Mouse (Mus musculus) gastrocnemius, postnatal 25 days (tissue): Measurements from ENCODE around the gene Dars2. TPM values are rescaled to one million over a fixed set of nuclear protein-coding genes. Genes with fewer than 3 reads are reported as not detected.

Experiments
- DNase-seq: peaks from one replicate; pipeline ENCODE4 v3.0.0; 2022
- long read RNA-seq, 2 experiments: library from polyadenylated mRNA; stranded (forward); transcript quantifications; one replicate each; pipeline ENCODE4 v2.0.0; 2021
- total RNA-seq, 2 experiments: library from RNA; stranded (reverse); gene quantifications; 1 replicate in 1 of 2; 2 replicates in 1 of 2; pipeline ENCODE4 v1.2.3; 2021

Gene Dars2
- total RNA-seq, result 10 to 100 TPM; 11.0 to 11.4 TPM
- long read RNA-seq, experiment 1, transcript Dars2-201 (17 exons, 3,619 nt), result major isoform, 11 of 17 reads
- long read RNA-seq, experiment 1, partial matches to known transcripts, result 1 of 17 reads
- long read RNA-seq, experiment 1, other reads (novel, unspliced or antisense), result 5 of 17 reads
- long read RNA-seq, experiment 2, transcript Dars2-201 (17 exons, 3,619 nt), result major isoform, 16 of 22 reads
- long read RNA-seq, experiment 2, partial matches to known transcripts, result 0 of 22 reads
- long read RNA-seq, experiment 2, other reads (novel, unspliced or antisense), result 5 of 22 reads

DNA sequence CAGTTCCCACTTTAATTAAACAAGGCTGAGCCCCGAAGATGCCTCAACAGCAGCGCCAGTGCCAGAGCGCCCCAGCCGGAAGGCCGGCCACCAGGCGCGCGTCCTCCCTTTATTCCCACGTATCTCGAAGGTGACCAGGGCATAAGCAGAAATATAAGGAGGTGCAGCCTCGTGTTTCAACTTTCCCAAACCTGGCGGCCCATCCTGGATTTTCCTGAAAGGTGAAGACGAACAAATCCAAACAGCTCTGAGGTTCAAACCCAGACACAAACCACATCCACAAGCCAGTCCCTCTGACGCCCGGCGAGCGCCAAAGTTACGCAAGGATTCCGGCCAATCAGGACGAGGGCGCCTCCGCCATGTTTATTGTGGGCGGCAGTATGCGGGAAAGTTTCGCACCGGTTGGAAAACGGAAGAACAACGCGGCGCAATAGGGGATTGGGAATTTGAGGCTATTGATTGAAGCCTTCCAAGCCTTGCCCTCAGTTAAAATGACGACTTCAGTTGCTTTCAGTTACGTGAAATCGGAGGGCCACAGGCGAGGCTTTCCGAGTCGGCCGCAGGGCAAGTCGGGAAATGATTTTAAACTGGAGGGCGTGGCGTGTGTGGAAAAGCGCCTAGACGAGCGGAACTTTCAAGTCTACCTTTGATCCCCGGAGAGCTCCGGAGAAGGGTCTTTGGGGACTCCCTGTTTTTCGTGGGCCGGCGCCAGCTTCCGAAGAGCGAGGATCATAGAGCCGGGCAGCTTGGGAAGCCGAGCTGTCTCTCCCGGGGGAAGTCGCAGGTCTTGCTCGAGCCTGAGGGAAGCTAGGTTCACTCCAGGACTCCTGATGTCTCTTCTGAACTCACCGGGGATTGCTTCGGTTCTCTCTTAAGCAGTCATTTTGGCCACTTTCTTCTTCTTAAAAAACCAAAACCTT is at the start of gene Dars2, which contains the start of gene Cenpl:
Gene Dars2, minus strand, starts transcription at position 307 of the 920 bp plus-strand sequence.
Gene Cenpl, plus strand, starts transcription at position 362 of the 920 bp plus-strand sequence.
- DNase-seq, result peak; percentile 94

GRCm38 (mm10) chr1:161114591-161114990 is 44.1 kb upstream of the Dars2 start:
- DNase-seq, result no peak

- DNase-seq, result no peak
Measured at GRCm38 (mm10) chr1:161109216-161109615, 38.8 kb upstream of the Dars2 start.

- DNase-seq, result no peak
Measured at GRCm38 (mm10) chr1:161103842-161104241, 33.4 kb upstream of the Dars2 start.

DNA sequence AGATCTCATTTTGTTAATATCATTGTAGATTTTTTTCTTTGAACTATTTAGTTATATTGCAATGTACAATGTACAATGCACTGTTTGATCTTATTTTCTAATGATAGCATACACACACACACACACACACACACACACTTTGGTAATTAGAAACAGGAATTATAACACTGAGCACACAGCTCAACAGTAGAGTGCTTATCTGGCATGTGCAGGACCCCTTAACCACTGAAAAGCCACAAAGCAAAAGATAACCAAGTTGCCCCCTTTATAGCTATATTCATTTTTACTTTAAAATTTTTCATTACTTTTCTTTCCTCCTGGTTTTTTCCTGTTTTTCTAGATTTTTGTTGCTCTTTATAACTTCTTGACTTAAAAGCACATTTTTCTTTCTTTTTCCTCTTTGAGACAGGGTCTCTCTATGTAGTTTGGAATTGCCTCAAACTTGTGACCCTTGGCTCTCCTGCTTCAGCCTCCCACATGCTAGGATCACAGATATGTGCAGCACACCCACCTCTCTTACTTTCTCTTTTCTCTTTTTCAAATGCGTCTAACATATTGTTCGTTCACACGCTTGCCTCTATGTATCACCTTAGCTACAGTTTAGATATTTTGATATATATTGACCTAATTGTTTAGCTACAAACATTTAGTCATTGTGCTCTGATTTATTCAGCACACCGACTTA is 29.4 kb upstream of the Dars2 start:
- no peak for DNase-seq

- DNase-seq, result no peak
Measured at GRCm38 (mm10) chr1:161077243-161077642, 6.8 kb upstream of the Dars2 start.

DNA sequence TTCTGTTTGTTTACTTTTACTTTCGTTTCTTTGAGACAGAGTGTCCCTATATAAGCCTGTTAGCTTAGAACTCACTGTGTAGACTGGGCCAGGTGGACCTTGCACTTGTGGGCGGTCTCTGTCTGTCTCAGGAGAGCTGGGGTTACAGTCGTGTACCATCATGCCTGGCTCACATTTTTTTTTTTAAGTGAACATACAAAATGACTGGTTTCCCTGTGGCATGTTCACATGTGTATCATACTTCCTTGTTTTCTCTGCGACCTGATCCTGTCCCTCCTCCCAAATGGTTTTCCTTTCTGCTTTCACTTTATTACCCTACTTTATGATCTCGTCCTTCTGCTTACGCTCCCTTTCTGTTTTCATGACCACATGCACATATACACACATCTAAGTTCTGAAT is 5.8 kb upstream of the Dars2 start:
- no peak for DNase-seq

GRCm38 (mm10) chr1:161071272-161071620 is 788 bp upstream of the Dars2 start:
- no peak for DNase-seq

DNA sequence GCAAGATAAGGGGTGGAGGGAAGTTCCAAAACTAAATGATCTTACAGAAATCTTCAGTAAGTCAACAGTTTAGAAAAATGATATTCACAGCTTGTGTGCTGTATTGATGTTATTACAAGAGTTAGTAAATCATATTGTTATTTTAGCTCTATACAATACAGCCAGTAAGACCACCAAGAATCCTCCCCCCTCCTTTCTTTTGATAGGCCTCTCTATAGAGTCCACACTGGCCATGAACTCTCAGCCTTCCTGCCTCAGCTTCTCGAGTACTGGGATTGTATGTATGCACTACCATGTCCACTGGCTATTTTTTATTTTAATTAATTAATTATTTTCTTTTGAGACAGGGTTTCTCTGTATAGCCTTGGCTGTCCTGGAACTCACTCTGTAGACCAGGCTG is 7.1 kb downstream of the Dars2 start:
- DNase-seq, result no peak

- DNase-seq, result no peak
Measured at GRCm38 (mm10) chr1:161057164-161057563, 13.3 kb downstream of the Dars2 start.

- no peak for DNase-seq
Measured at GRCm38 (mm10) chr1:161046972-161047371, 23.5 kb downstream of the Dars2 start.

DNA sequence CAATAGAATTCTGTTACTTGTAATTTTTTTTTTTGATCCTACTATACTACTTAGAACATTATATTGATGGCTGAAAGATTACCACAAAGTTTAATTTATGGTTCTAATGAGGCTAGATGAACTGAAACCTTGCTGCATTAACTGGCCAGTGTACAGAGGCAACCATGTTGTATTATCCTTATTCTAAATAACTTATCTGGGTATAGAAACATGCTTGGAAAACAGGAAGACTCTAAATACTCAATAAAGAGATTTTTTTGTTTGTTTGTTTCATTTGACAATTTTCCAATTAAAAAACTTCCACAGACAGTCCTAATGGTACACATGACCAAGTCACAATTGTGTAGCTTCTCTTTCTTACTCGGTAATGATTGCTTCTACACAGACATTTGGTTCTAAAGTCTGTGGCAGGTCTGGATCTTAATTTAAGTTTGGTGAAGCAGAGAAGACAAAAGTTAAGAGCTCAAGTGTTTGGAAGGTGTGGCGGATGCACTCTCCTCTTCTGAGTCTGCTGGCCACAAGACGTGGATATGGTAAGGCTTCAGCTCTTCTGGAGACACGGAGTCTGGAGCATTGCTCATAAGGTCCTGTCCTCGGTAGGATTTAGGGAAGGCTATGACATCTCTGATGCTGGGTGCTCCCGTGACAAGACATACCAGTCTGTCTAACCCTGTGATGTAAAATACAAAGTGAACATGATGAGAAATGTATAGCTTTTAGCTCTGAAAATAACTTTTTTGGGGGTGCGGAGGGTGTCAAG is 29.0 kb downstream of the Dars2 start:
- DNase-seq, result no peak

- DNase-seq, result no peak
Measured at GRCm38 (mm10) chr1:161040855-161041254, 29.6 kb downstream of the Dars2 start.

GRCm38 (mm10) chr1:161040426-161040770 is 30.1 kb downstream of the Dars2 start:
- no peak for DNase-seq

DNA sequence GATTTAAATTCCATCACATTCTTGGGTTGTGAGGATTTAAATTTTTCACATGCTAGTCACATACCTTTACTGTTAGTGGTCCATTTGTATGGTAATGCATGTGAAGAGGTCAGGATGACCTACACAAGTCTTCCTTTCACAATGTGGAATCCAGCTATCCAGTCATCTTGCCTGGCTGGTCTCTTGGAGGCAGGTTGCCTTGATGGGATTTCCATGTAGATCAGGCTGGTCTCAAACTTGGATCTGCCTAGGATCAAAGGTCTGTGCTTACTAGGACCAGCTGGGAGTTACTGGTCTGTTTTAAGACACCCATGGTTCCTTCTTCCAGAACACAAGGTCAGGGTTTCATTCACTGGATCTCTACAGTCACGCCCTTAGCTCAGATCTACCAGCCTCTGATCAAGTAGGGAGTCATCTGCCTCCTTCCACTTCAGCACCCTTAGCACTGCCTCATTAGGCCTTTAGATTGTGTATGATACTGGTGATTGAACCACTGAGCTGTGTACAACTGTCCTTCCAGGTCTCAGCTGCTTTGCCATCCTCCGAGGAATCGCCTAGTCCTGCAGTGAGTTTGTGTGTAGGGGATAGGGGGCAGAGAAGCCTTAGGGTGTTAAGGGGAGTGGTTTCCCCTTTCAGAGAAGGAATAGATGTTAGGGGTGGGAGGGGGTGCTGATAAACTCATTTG is 30.6 kb downstream of the Dars2 start:
- no peak for DNase-seq

DNA sequence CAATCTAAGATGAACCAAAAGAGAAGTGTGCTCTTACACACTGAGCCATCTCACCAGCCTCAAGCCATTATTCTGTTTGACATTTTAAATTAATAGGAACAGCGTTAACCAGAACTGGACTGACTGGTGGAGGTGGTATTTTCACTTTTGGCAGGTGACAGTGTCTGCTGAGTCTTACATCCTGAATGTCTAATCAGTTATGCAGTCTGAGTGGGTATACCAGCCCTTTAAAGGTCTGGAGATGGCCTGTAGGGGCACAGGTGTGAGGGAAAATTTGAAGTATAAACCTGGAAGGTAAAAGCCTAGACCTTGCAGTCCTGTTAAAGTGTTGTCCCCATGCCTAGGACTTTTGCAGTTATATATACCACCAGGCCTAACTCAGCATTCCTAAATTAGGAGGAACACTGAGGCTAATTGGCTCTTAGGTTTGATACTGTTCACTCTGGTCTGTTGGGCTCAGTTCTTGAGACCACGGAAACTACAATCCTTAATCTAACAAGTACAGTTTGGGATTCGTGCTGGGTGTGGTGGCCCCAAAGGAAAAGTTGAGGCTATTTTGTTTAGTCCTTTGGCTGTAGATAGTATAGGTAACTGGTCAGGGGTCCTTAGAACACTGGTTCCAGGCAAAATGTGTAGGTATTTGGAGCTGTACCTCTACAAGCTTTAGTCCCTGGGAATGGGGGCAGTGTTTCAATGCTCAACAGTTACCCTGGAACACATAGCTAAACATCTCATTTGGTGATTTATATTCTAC is 31.3 kb downstream of the Dars2 start:
- no peak for DNase-seq

- no peak for DNase-seq
Measured at GRCm38 (mm10) chr1:161038004-161038403, 32.5 kb downstream of the Dars2 start.

GRCm38 (mm10) chr1:161037599-161037998 is 32.9 kb downstream of the Dars2 start:
- DNase-seq, result no peak

GRCm38 (mm10) chr1:161037026-161037425 is 33.4 kb downstream of the Dars2 start:
- DNase-seq, result no peak

GRCm38 (mm10) chr1:161036411-161036841 is 34.0 kb downstream of the Dars2 start:
- no peak for DNase-seq
